15 mouse cellular contexts compared by ENCODE assay signal in genomic region chr11:113212390-113213025, GRCm38 (mm10).
"Had no signal": no experiment of that assay in that cellular context is flagged by ENCODE, and none has a peak within 500 bp of the region (broad histone marks: within the 10 kb centered on the region; RNA-seq: fewer than 3 reads in every experiment).

No protein-coding gene starts in this region.

- H3K36me3 ChIP-seq: limb, embryonic 10.5 days; liver, embryonic 15.5 days; neural tube, embryonic 15.5 days had no signal

- DNase-seq: kidney, adult 8-10 months; kidney, postnatal 25 days; lung, adult 2 months; lung, postnatal 4 days; right cerebral cortex, postnatal 4 days; spleen, adult 18-20 months; thymus, adult 18-20 months; thymus, postnatal 14 days had no signal

- H3K4me3 ChIP-seq: left cerebral cortex, adult 2 months; limb, embryonic 10.5 days; liver, embryonic 15.5 days; myocyte; neural tube, embryonic 15.5 days had no signal

- H3K4me2 ChIP-seq: liver, embryonic 11.5 days; liver, embryonic 15.5 days; neural tube, embryonic 15.5 days had no signal

- H3K9me3 ChIP-seq: limb, embryonic 10.5 days; liver, embryonic 15.5 days; neural tube, embryonic 15.5 days had no signal

- H3K9ac ChIP-seq: liver, embryonic 15.5 days; neural tube, embryonic 15.5 days had no signal

- H3K27me3 ChIP-seq: liver, embryonic 15.5 days; neural tube, embryonic 15.5 days had no signal

- H3K27ac ChIP-seq: left cerebral cortex, adult 2 months; limb, embryonic 10.5 days; liver, embryonic 15.5 days; neural tube, embryonic 15.5 days had no signal

- H3K4me1 ChIP-seq: liver, embryonic 15.5 days; neural tube, embryonic 15.5 days had no signal

- ATAC-seq: lung, postnatal 0 days had no signal
